Mouse (Mus musculus) NIH3T3 (cell line): ENCODE measurements around the gene Zfp467.

ENCODE experiments used
- DNase-seq: peaks from one replicate; pipeline ENCODE4 v3.0.0-alpha.2; 2012; ENCODE audit warnings: low read depth

Zfp467 gene

GRCm38 (mm10) chr6:48411193-48412092 is 34.2 kb downstream of the Zfp467 start:
- DNase-seq: no peak

- no peak for DNase-seq
Measured at GRCm38 (mm10) chr6:48410551-48410950, 35.1 kb downstream of the Zfp467 start.

GRCm38 (mm10) chr6:48409726-48410343 is 35.8 kb downstream of the Zfp467 start:
- no peak for DNase-seq

- no peak for DNase-seq
Measured at GRCm38 (mm10) chr6:48404071-48404470, 41.6 kb downstream of the Zfp467 start.

- no peak for DNase-seq
Measured at GRCm38 (mm10) chr6:48399906-48400305, 45.7 kb downstream of the Zfp467 start.

GRCm38 (mm10) chr6:48397336-48397735 is 48.3 kb downstream of the Zfp467 start:
- DNase-seq: peak; percentile 44

- DNase-seq: no peak
Measured at GRCm38 (mm10) chr6:48396686-48397085, 48.9 kb downstream of the Zfp467 start.

GRCm38 (mm10) chr6:48396008-48396595 is 49.5 kb downstream of the Zfp467 start:
- peak; percentile 46 for DNase-seq

GRCm38 (mm10) chr6:48395105-48396007 is 50.3 kb downstream of the Zfp467 start, which contains the start of gene Krba1:
Gene Krba1 (plus strand): TSS chr6:48395586.
- DNase-seq: peak; percentile 79

- DNase-seq: no peak
Measured at GRCm38 (mm10) chr6:48393811-48394210, 51.8 kb downstream of the Zfp467 start.

- DNase-seq: no peak
Measured at GRCm38 (mm10) chr6:48388221-48388620, 57.4 kb downstream of the Zfp467 start.
